Mouse (Mus musculus): ENCODE results near the gene Patz1.

GRCm38 (mm10) chr11:3337173-3337955 lies 48.7 kb downstream of the Patz1 start:
- TF ChIP-seq POLR2A (IDR thresholded peaks at IDR 0.05; ENCODE audit: extremely low read depth, insufficient read depth, low read length) = no peak
- TF ChIP-seq CTCF (IDR thresholded peaks at IDR 0.05; ENCODE audit: extremely low read depth, insufficient read depth, low read length) = no peak
